Mouse (Mus musculus): ENCODE measurements around the gene Ccl9.
"Not testable (repeated sequence)": the region's sequence is repeated elsewhere in the genome, so short reads cannot be mapped to it uniquely, and the experiment has no call there.

Gene Ccl9

DNA sequence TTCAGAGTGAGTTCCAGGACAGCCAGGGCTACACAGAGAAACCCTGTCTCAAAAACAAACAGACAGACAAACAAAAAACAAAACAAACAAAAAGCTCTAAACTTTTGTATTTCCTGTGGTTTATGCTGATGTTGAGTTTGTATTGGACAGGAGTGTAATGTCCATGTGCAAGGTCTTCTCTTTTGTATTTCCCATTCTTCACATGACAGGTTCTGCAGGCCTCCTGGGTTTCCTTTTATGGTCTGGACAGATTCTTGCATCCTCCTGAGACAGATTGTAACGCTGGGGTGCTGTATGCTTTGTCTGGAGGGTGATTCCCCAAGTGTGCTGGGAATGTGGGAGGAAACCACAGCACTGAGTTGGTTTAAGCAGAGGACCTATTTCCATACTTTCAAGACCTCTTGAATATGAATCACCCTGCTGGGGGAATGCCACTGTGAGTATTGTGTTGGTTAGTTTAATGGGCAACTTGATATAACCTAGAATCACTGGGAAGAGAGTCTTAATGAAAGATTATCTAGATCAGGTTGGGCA lies 2.3 kb upstream of the Ccl9 start:
- DNase-seq (ENCODE audit: low spot score) = no peak

DNA sequence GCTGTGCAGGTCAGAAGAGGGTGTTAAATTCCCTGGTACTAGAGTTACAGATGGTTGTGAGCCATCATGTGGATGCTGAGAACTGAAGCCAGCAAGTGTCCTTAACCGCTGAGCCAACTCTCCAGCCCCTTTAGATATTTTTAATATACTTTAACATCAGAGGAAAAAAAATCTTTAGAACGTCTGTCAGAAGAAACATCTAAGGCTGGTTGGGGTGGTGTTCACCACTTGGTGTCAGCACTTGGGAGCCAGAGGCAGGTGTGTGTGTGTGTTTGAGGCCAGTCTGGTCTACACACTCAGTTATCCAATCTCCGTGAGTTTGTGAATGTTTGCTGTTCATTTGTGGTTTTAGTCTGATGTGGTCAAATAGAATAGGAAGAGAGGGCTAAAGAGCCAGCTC lies 563 bp upstream of the Ccl9 start:
- no peak for DNase-seq (ENCODE audit: low spot score)

DNA sequence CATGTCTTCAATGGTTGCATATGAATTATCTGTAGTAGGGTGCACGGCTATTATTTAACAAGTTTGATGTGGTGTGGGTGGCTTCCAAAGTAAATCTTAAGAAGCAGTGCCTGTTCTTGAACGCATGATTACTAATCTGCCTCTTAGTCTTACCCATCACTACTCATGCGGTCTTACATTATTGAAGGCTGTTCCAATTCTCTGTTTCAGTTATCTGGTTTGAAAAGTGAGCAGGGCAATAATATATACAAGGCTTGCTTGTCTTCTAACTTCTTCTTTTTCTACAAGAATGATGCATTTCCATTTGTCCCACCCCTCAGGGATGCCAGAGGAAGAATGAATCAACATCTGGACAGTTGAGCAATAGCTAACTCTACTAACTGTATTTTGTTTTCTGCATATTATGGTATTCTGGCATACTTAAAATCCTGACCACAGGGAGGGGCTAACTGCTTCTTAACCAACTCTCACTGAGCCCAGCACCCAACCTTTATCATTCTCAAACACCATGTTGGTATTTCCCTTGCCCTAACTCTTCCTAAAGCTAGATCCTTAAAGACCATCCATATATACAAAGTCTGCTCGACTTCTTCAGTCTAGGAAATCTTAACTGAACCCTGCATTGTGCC lies 1.4 kb downstream of the Ccl9 start:
- no peak for DNase-seq (ENCODE audit: low spot score)

DNA sequence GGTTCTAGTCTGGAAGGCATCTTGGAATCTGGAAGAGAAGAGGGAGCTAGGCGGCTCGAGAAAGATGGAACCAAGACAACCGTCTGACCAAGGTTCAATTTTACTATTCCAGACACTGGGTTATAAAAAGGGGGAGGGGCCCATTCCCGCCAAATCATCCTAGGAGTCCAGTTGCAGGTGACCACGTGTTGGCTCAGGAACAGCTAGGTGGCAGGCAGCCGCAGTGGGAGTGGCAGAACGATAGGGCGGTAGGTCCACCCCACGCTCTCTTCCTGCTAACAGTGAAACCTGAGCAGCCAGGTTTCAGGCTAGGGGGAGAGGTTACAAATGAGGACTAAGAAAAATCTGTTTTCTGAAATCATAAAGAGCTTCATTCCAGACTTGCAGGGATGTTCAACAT lies 5.6 kb downstream of the Ccl9 start:
- no peak for DNase-seq (ENCODE audit: low spot score)

DNA sequence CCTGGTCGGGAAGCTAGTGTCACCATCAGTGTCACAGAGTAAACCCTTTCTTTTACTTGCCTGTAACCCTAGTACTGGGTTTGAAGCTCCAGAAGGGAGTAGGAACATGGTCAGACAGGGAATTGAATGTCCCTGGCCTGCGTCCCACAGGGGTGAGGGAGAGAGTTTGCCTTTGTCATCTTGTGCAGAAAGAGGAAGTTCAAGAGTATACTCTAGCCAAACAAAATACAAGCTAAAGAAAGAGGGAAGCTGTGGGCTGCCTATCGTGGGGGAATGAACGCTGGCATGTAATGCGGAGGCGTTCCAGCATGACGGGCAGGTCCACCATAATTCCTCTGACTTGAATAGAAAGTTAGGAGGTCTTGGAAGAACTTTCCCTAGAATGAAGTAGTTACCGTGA lies 6.2 kb downstream of the Ccl9 start:
- no peak for DNase-seq (ENCODE audit: low spot score)

DNA sequence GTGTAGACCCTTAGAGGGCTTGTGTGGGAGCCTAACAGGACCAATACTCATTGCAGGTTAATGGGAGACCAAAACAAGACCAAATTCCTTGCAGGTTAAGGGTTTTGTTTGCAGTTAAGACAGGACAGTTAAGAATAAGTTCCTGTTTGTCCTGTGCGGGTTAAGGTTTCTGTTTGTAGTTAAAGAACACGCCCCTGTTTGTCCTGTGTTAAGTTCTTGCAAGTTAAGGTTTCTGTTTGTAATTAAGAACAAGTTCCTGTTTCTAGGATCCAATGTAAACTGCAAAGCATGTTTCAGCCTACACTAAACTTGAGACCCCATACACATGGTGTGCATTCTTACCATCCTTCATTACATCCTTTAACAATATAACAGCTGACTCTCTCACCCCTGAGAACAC lies 8.2 kb downstream of the Ccl9 start:
- no peak for DNase-seq (ENCODE audit: low spot score)

DNA sequence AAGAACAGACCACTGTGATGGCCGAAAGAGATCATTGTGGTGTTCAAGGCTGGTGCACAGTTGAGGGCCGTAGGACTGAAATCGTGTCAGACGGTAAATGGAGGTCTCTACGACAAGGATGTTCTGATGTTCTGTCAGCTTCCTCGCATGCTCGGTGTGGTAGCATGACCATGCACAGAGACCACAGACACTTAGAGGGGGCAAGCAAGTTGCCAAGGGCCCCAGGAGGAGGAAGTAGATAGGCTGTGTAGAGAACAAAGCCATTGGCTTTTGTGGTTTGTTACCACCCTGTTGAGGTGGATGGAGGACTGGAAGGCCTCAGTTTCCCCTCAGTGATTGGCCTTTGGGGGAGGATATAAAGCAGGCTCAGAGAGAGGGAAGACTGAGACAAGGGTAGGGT lies 9.2 kb downstream of the Ccl9 start:
- DNase-seq (ENCODE audit: low spot score) = no peak

DNA sequence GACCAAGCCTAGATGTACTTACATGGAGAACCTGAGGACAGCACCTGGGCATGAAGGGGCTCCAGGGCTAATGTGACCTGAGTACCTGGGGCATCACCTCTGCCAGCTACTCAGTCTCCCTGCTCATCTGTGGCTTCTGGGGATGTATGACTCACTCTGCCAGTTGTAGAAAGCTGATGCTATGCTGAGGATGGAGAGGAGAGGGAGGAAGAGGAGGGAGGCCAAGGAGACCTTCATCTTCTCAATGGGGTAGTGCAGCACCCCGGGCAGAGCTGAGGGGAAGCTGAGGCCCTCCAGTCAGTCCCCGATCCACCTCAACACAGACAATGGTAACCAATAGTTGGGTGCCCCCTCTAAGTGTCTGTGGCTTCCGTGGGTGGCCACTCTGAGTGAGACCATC lies 9.7 kb downstream of the Ccl9 start:
- no peak for DNase-seq (ENCODE audit: low spot score)

DNA sequence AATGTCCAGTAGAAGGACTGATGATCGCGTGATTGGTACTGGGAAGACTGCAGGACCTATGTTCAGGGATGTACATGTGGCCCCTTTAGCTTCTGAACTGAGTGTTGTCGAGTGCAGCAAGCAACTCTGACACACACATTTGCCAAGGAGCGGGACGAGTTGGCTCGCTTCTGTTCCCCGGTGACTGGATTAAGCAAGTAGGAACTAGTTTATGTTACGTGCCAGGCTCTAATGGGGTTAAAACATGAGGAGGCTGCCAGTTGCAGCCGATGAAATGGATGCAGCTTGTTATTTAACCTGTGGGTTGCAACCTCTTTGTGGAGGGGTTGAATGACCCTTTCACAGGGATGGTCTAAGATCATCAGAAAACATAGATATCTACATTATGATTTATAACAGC lies 10.4 kb downstream of the Ccl9 start:
- no peak for DNase-seq (ENCODE audit: low spot score)

DNA sequence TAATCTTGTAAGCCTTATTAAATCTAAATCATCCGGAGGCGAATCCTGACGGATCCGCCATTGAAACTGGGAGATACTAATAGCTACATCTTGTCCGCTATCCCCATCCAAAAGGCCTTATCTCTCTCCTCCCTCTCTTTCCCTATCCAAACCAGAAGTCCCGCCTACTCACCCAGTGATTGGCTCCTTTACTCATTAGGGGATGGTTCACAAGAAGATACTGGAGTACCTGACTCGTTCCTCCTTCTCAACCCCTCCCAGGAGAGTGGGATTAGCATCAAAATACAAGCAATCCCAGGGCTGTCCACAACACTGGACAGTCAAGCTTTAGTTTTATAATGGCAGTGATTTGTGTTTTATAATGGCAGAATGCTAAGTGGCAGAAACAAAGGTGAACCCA lies 11.1 kb downstream of the Ccl9 start:
- DNase-seq (ENCODE audit: low spot score) = no peak

DNA sequence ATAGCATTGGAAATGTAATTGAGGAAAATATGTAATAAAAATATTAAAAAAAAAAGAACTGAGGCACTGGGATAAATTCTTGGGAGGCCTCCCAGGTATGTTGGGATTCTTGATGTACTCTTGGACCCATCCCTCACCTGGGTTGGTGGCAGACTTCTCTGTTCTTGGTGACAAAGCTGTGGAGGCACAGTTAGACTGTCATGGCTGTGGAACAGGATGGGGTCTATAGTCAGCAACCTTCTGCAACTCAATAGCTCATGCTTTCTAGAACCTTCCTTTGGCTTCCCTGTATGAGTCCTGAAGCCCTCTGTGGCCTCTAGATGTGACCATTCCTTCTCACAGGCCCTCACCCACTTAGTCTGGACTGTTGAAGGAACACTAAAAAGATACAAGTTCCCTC lies 11.8 kb downstream of the Ccl9 start:
- DNase-seq (ENCODE audit: low spot score) = no peak

DNA sequence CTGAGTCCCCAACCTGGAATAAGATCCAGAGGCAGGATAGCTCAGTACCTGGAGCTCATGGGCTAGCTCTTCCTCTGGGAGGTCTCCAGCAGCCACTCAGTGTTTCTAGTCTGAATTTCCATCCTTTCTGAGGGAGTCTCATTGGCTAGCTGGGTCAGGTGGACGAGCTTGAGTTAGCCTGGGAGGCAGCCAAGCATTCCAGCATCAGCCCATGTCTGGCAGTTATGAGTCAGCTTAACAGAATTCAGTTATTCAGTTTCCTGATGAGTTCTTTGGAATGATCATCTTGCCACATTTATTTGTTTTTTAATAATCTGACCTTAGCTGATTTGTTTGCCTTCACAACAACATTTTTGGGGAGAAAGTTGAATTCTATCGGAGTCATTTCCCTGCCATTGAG lies 14.7 kb downstream of the Ccl9 start:
- no peak for DNase-seq (ENCODE audit: low spot score)

DNA sequence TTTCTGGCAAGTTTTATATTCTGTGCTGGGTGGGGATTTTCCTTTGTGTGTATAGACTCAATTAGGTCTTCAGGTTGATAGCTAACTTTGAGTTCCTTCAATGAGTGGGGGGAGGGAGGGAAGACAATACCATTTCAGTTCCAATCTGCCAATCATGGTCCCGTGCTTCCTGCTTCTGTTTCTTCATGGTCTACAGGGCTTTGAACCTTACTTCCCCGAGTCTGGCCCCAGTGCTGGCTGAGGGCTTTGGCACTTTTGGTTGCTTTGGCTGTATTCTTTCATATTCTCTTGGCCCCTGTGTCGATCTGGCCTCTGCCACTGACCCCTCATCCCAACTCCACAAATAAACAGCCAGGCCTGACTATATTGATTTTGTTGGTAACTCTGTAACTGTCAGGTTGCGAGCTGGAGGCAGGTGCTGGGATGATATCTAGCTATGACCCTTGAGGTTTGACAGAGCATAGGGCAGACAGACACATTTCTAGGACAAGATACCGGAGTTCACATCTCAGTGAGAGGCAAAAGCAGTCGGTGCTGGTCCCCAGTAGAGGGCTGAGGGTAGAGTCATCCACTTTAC lies 16.0 kb downstream of the Ccl9 start:
- no peak for DNase-seq (ENCODE audit: low spot score)

DNA sequence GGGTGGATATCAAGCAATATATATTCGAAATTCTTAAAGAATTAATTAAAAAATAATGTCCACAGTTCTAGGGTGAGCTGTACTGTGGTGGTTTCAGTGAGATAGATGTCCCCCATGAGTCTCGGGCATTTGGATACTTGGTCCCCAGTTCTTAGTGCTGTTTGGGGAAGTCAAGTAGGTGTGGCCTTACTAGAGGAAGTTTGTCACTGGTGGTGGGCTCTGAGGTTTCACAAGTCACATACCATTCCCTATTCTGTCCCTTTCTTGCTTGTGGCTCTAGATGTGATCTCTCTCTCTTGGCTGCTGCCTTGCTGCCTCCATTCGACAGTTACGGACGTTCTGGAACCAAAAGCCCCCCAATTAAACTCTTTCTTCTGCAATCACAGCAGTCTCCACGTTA lies 18.0 kb downstream of the Ccl9 start:
- DNase-seq (ENCODE audit: low spot score) = no peak

DNA sequence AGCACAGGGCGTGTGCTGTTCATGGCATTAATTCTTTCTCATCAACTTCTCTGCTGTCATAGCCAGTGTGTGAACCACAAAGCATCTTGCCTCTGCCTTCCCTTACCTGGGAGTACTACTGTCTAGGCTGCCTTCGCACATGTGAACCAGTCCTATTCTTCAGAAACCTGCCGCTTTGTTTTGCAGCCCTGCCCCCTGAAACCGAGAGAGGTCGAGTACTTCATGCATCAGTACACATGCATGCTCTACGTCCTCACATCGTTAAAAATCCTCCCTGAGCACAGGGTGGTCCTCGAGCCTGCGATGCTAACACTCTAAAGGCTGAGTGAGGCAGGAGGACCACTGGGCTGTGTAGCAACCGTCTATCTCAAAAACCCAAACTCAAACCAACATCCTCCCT lies 21.4 kb downstream of the Ccl9 start:
- no peak for DNase-seq (ENCODE audit: low spot score)

DNA sequence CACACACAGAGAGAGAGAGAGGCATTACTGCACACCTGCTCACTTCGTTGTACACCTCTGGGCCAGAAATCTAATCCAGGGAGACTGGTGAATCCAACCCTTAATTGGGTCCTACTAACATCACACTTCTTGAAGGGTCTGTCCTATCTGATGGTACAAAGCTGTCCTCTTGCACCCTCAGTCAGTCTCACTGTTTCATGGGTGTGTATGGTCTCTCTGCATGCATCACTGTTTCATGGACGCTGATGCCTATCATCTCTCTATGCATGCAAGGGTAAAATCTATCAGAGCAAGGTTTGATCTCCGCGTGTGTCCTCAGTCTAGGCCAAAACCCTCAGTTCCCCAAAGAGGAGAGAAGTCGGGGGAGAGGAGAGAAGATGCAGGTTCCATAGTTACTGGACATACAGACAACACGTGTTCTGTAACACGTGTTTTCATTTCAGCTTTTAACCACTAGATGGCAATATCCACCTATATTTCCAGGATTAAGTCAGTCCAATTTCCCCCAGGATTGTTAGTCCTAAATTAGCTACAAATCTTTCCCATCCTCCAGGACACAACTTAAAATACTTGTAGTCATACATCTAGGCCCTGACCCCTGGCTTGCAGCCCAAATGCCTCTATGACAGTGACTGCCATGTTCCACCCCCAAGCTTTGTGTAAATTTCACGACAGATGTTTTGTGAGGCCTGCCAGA lies 22.2 kb downstream of the Ccl9 start:
- DNase-seq (ENCODE audit: low spot score) = peak; percentile 82

DNA sequence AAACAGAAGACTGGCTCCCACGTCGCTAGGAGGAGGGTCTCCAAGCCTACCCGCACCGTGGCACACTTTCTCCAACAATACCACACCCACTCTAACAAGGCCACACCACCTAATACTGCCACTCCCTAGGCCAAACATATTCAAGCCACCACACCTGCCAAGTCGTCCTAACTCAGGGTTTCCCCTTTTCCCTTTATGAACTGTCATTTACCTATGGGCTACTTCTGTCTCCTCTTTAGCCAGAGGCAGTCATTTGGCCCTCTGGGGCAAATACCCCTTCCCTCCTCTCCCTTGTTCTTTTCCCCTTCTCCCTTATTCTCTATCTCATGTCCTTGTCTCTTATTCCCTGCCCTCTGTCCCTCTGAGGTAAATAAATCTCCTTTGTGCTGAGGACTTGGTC lies 26.8 kb downstream of the Ccl9 start:
- DNase-seq (ENCODE audit: low spot score) = no peak

DNA sequence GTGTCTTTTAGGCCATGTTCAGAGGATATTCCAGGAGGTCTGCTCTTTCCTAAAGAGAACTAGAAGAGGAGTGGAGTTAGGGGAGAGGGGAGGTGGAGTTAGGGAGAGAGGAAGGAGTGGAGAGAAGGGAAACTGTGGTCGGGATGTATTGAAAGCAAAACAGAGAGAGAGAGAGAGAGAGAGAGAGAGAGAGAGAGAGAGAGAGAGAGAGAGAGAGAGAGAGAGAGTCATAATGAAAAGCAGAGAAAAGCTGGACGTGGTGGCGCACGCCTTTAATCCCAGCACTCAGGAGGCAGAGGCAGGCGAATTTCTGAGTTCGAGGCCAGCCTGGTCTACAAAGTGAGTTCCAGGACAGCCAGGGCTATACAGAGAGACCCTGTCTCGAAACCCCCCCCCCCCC lies 27.4 kb downstream of the Ccl9 start:
- DNase-seq (ENCODE audit: low spot score) = not testable (repeated sequence)

DNA sequence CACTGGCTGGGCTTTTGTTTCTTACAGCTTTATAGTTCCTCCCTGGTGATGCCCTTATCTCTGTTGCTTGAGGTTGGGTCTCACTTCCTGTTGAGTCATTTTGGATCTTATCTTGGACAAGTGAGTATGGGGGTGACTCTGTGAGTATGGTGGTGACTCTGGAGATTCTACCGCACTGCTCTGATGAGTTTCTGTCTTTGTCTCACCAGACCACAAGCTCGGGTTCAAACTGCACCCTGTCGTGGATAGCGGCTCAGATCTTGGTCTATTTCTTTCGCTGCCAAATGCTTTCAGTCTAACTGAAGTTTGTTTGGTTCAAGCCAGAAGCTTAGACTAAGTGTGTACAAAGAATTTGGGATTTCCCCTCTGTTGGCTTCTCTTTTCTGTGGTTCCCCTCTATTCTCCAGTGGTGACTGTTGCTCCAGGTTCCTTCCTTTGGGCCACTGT lies 28.2 kb downstream of the Ccl9 start:
- DNase-seq (ENCODE audit: low spot score) = no peak

DNA sequence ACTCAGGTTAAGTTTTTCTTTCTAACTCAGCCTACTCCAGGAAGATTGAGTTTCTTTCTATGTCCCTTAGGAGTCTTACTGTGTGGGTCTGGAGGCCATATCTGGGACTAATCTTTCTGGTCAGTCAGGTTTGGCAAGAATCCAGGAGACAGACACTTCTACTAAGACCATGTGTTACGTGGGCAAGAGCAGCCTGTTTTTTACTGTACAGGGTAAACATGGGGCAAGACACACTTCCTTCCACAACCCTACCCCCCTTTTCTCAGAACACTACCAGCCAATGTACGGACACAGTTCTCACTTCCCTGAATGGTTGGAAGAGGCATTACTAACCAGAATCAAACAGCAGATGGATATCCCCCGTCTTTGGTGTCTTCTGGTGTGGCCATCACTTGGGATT lies 34.2 kb downstream of the Ccl9 start:
- no peak for DNase-seq (ENCODE audit: low spot score)

DNA sequence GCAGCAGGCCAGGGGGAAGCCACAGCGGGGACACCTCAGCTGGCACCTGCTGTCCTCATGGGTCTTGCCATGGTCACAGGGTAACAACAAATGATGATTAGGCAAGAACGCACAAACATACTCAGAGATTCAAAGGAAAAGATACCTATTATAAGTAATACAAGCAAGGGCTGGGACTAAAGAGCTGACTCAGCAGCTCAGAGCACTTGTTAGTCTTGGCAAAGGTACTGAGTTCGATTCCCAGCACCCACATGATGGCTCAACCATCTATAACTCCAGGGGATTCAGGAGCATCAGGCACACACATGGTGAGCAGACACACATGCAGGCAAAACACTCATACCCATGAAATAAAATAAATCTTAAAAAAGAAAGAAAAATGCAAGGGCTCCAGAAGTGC lies 37.0 kb downstream of the Ccl9 start:
- no peak for DNase-seq (ENCODE audit: low spot score)

DNA sequence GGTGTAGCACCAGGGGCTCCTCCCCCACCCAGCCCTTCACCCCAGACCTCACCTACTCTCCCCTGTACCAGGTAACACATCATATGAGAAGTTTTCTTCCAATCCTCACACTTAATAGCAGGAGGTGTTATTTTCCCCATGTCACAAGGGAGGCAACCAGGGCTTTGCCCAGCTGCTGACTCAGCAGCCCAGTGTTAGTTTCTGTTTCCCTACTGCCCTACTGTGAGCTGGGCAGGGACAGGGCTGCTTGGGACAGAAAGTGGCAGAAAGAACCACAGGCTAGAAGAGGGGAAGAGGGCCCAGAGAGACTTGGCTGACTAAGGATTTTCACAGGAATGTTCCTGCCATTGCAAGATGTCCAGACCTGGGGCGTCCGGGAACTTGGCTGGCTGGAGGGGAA lies 37.5 kb downstream of the Ccl9 start:
- DNase-seq (ENCODE audit: low spot score) = no peak

DNA sequence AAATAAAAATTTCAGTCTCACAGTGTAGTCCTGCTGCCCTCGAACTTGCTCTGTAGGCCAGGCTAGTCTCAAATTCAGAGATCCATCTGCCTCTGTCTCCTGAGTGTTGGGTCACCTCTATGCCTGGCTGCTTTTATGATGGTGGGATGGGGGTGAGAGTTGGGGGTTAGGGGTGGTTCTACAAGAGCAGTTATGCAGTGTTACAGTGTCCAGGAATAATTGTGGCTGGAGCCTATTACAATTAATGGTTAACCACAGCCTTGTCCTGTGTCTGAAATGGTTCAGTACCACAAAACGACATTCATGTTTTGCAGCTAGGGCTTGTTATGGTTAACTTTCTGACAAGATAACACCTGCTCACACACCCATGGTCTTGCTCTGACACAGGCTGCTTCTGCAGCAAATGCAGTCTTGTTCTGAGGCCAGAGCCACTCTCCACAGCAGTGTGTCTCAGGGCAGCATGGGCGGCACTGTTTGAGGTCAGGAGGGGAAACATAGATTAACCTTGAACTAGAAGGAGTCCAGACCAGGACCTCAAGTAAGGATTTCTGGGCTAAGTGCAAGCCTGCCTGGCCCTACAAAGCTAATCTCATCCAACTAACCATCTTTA lies 39.6 kb downstream of the Ccl9 start:
- DNase-seq (ENCODE audit: low spot score) = no peak
